ENCODE assay signal across 9 mouse cellular contexts in the genomic region with DNA sequence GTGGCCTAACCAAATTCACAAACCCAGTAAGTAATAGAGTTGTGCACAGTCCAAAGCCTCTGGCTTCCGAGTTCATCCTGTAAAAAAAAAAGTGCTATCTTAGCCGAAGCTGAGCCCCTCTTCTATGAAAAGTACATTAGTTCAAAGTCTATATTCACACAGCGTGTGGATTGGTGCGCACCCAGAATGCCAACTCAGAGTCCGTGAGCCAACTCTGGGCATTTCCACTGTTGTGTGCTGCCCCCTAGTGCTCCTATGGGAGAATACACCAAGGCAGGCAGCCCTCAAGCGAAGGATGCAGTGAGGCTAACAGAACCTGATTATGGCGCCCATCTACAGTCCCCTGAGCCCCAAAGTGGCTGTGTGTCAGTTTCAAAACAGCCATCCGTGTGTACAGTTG. TPM values are rescaled to one million over a fixed set of nuclear protein-coding genes. Genes with fewer than 3 reads are reported as not detected.
DNase-seq lines count a peak whose midpoint lies in the region; ATAC-seq and TF ChIP-seq lines count a peak whose summit lies in the region.
"Had no signal": no experiment of that assay in that cellular context is flagged by ENCODE, and none has a peak within 500 bp of the region (broad histone marks: within the 10 kb centered on the region; RNA-seq: fewer than 3 reads in every experiment).

No protein-coding gene starts in this region.

- peak; percentile 76 to 83 for DNase-seq in CD8-positive naive resting alpha-beta T cell, adult 2 months (ENCODE audit: low read depth in 2 of 2, low spot score in 2 of 2)
- DNase-seq in adrenal gland, adult 18-20 months (ENCODE audit: low spot score in 2 of 2): peak; percentile 72 to 81
- peak; percentile 86 for DNase-seq in embryo, embryonic 10 days (ENCODE audit: low spot score)
- peak; percentile 57 for DNase-seq in gastrocnemius, postnatal 14 days
- DNase-seq in thymus, postnatal 0 days (ENCODE audit: low spot score): peak; percentile 85

- no peak overlapping the region for H3K4me2 ChIP-seq in kidney, embryonic 15.5 days
- H3K4me2 ChIP-seq in liver, embryonic 12.5 days: no peak overlapping the region

- TF ChIP-seq CTCF in olfactory bulb, adult 2 months (IDR thresholded peaks at IDR 0.05; ENCODE audit: insufficient read depth, low read depth, low read length): peak; percentile 54; the same call in 1 of the 2 replicates

- peak; percentile 49; the same call in 1 of the 2 replicates for ATAC-seq in kidney, embryonic 15.5 days (replicated peaks; ENCODE audit: low FRiP score)
- ATAC-seq in liver, embryonic 12.5 days: peak; percentile 49; the same call in 1 of the 2 replicates

- intact Hi-C loops in gastrocnemius, postnatal 14 days (cut with DNase I; ENCODE audit: low total_unique reads): loop anchor here (5.0 kb wide), 1 partner anchor 36 kb away; no protein-coding TSS in a partner anchor

- H3K9me3 ChIP-seq in kidney, embryonic 15.5 days (replicated peaks): no peaks in the 10 kb centered on the region
- H3K9me3 ChIP-seq in liver, embryonic 12.5 days (replicated peaks): no peaks in the 10 kb centered on the region

- peaks cover 25% of the 10 kb centered on the region for H3K27me3 ChIP-seq in kidney, embryonic 15.5 days
- peaks cover 62% of the 10 kb centered on the region for H3K27me3 ChIP-seq in liver, embryonic 12.5 days (replicated peaks)

- H3K36me3 ChIP-seq in kidney, embryonic 15.5 days: no peaks in the 10 kb centered on the region
- H3K36me3 ChIP-seq in liver, embryonic 12.5 days: no peaks in the 10 kb centered on the region

- H3K9ac ChIP-seq in kidney, embryonic 15.5 days: no peak overlapping the region
- no peak overlapping the region for H3K9ac ChIP-seq in liver, embryonic 12.5 days

- H3K4me1 ChIP-seq in kidney, embryonic 15.5 days: 0 out of 2 replicates have a peak, but pooled peaks cover 3% of the 10 kb centered on the region
- H3K4me1 ChIP-seq in liver, embryonic 12.5 days: no peaks in the 10 kb centered on the region
- no peaks in the 10 kb centered on the region for H3K4me1 ChIP-seq in olfactory bulb, adult 2 months (ENCODE audit: control insufficient read depth, insufficient read depth, low read length)

- no peak for TF ChIP-seq POLR2A in olfactory bulb, adult 2 months (IDR thresholded peaks at IDR 0.05; ENCODE audit: insufficient read depth, low read depth, low read length)

- no peak overlapping the region for H3K4me3 ChIP-seq in kidney, embryonic 15.5 days (replicated peaks)
- no peak overlapping the region for H3K4me3 ChIP-seq in liver, embryonic 12.5 days
- H3K4me3 ChIP-seq in olfactory bulb, adult 2 months (ENCODE audit: insufficient read depth, low read depth, low read length): no peak overlapping the region

- no peak overlapping the region for H3K27ac ChIP-seq in kidney, embryonic 15.5 days
- H3K27ac ChIP-seq in liver, embryonic 12.5 days: no peak overlapping the region
- no peak overlapping the region for H3K27ac ChIP-seq in olfactory bulb, adult 2 months (ENCODE audit: insufficient read depth, low read depth, low read length)

- 14% methylated on average over 8 of the region's 8 CpGs for WGBS in kidney, embryonic 15.5 days
- 7% methylated on average over 8 of the region's 8 CpGs for WGBS in liver, embryonic 12.5 days (ENCODE audit: insufficient replicate concordance)
- 8% methylated on average over 8 of the region's 8 CpGs for WGBS in olfactory bulb, adult 2 months

RNA-seq across cellular contexts. Expression of gene Kdf1, which starts 5.8 kb away (rescaled TPM):
- total RNA-seq in adrenal gland, adult 18-20 months (2021): under 1 TPM; 0.42 to 0.99 TPM
- not detected for total RNA-seq in gastrocnemius, postnatal 14 days (2021)
- 22.0 and 22.4 TPM in 2 replicates for polyA plus RNA-seq in kidney, embryonic 15.5 days (2015; fragmentation: Nextera tagmentation; extraction: Ambion mirVana)
- polyA plus RNA-seq in liver, embryonic 12.5 days (2016; fragmentation: Nextera tagmentation; extraction: Ambion mirVana): 0.26 and 0.44 TPM in 2 replicates
- not detected in 2 replicates for polyA plus RNA-seq in olfactory bulb, adult 2 months (2012; ENCODE audit: insufficient read depth, insufficient read length, low replicate concordance, missing spikeins)
- 9.7 and 11.2 TPM in 2 replicates for polyA plus RNA-seq in thymus, postnatal 0 days (2015; fragmentation: Nextera tagmentation; extraction: Ambion mirVana)

RNA-seq across cellular contexts. Expression of gene Trnp1, which starts 14.6 kb away (rescaled TPM):
- 1 to 10 TPM; 4.4 to 5.3 TPM for total RNA-seq in adrenal gland, adult 18-20 months (2021)
- total RNA-seq in gastrocnemius, postnatal 14 days (2021): 1 to 10 TPM; 1.1 to 1.7 TPM
- polyA plus RNA-seq in kidney, embryonic 15.5 days (2015; fragmentation: Nextera tagmentation; extraction: Ambion mirVana): 0.64 and 1.0 TPM in 2 replicates
- polyA plus RNA-seq in liver, embryonic 12.5 days (2016; fragmentation: Nextera tagmentation; extraction: Ambion mirVana): 0.14 and 0.27 TPM in 2 replicates
- not detected in 2 replicates for polyA plus RNA-seq in olfactory bulb, adult 2 months (2012; ENCODE audit: insufficient read depth, insufficient read length, low replicate concordance, missing spikeins)
- polyA plus RNA-seq in thymus, postnatal 0 days (2015; fragmentation: Nextera tagmentation; extraction: Ambion mirVana): 1.2 and 1.4 TPM in 2 replicates

RNA-seq across cellular contexts. Expression of gene Nudc, which starts 32.8 kb away (rescaled TPM):
- 100 to 1,000 TPM; 148 to 172 TPM for total RNA-seq in adrenal gland, adult 18-20 months (2021)
- 10 to 100 TPM; 49.4 to 51.3 TPM for total RNA-seq in gastrocnemius, postnatal 14 days (2021)
- polyA plus RNA-seq in kidney, embryonic 15.5 days (2015; fragmentation: Nextera tagmentation; extraction: Ambion mirVana): 334 and 359 TPM in 2 replicates
- 285 and 299 TPM in 2 replicates for polyA plus RNA-seq in liver, embryonic 12.5 days (2016; fragmentation: Nextera tagmentation; extraction: Ambion mirVana)
- polyA plus RNA-seq in olfactory bulb, adult 2 months (2012; ENCODE audit: insufficient read depth, insufficient read length, low replicate concordance, missing spikeins): 355 TPM in 1 of 2 replicates, not detected in the other
- 257 and 261 TPM in 2 replicates for polyA plus RNA-seq in thymus, postnatal 0 days (2015; fragmentation: Nextera tagmentation; extraction: Ambion mirVana)

RNA-seq across cellular contexts. Expression of gene Tent5b, which starts 33.0 kb away (rescaled TPM):
- total RNA-seq in adrenal gland, adult 18-20 months (2021): 1 to 10 TPM; 2.0 to 4.6 TPM
- total RNA-seq in gastrocnemius, postnatal 14 days (2021): 1 to 10 TPM in 1 of 2 experiments, under 1 TPM in 1; 0.21 to 1.0 TPM
- polyA plus RNA-seq in kidney, embryonic 15.5 days (2015; fragmentation: Nextera tagmentation; extraction: Ambion mirVana): 1.2 and 1.3 TPM in 2 replicates
- polyA plus RNA-seq in liver, embryonic 12.5 days (2016; fragmentation: Nextera tagmentation; extraction: Ambion mirVana): 0.06 TPM in 1 of 2 replicates, not detected in the other
- polyA plus RNA-seq in olfactory bulb, adult 2 months (2012; ENCODE audit: insufficient read depth, insufficient read length, low replicate concordance, missing spikeins): not detected in 2 replicates
- polyA plus RNA-seq in thymus, postnatal 0 days (2015; fragmentation: Nextera tagmentation; extraction: Ambion mirVana): 0.38 and 0.40 TPM in 2 replicates

RNA-seq across cellular contexts. Expression of gene Nr0b2, which starts 40.2 kb away (rescaled TPM):
- total RNA-seq in adrenal gland, adult 18-20 months (2021): 10 to 100 TPM; 48.6 to 60.7 TPM
- not detected for total RNA-seq in gastrocnemius, postnatal 14 days (2021)
- 0.44 and 0.64 TPM in 2 replicates for polyA plus RNA-seq in kidney, embryonic 15.5 days (2015; fragmentation: Nextera tagmentation; extraction: Ambion mirVana)
- 0.56 and 0.77 TPM in 2 replicates for polyA plus RNA-seq in liver, embryonic 12.5 days (2016; fragmentation: Nextera tagmentation; extraction: Ambion mirVana)
- not detected in 2 replicates for polyA plus RNA-seq in olfactory bulb, adult 2 months (2012; ENCODE audit: insufficient read depth, insufficient read length, low replicate concordance, missing spikeins)
- polyA plus RNA-seq in thymus, postnatal 0 days (2015; fragmentation: Nextera tagmentation; extraction: Ambion mirVana): 0.33 and 0.37 TPM in 2 replicates
- total RNA-seq: layer of hippocampus, adult 8-10 months had no signal
